Mouse (Mus musculus): Measurements from ENCODE around the gene Gm43552. TPM values are rescaled to one million over a fixed set of nuclear protein-coding genes. Genes with fewer than 3 reads are reported as not detected.
A peak's percentile ranks its signal among the peaks of the same experiment; 100 is the strongest.

The Gm43552 gene
- polyA plus RNA-seq, 2 experiments, result not detected

- DNase-seq (ENCODE audit: low read depth in 3 of 3, low spot score in 3 of 3), result peak in 1 of 3 experiments; percentile 17
- no peak for TF ChIP-seq CTCF (IDR thresholded peaks at IDR 0.05; ENCODE audit: low read depth)
- TF ChIP-seq EP300 (IDR thresholded peaks at IDR 0.05; ENCODE audit: low read depth), result no peak
- no peak for ATAC-seq (ENCODE audit: insufficient read depth)
Measured at GRCm38 (mm10) chr5:65435363-65435805, 57.2 kb downstream of the Gm43552 start.

GRCm38 (mm10) chr5:65434471-65435362 lies 57.9 kb downstream of the Gm43552 start:
- TF ChIP-seq EP300 (IDR thresholded peaks at IDR 0.05; ENCODE audit: low read depth), result no peak
- TF ChIP-seq CTCF (IDR thresholded peaks at IDR 0.05; ENCODE audit: low read depth), result no peak
- no peak for DNase-seq (ENCODE audit: low read depth in 3 of 3, low spot score in 3 of 3)
- Histone ChIP-seq H3K9me3 (ENCODE audit: control insufficient read depth, low read length) (no peaks in the 10 kb centered on the region), H3K4me1 (replicated peaks; ENCODE audit: control insufficient read depth in 2 of 2, insufficient read depth in 2 of 2, low read length in 1 of 2) (peaks cover 4 to 13% of the 10 kb centered on the region in 2 experiments), H3K27ac (no peak overlapping the region), H3K36me3 (replicated peaks; ENCODE audit: control insufficient read depth, insufficient read depth, low read depth) (no peaks in the 10 kb centered on the region), H3K9ac (replicated peaks) (peak overlapping the region; percentile 66), H3K4me3 (ENCODE audit: insufficient read depth in 1 of 2, low read depth in 2 of 2, low read length in 2 of 2) (peak overlapping the region; percentile 73 to 82), H3K27me3 (ENCODE audit: control insufficient read depth, insufficient read depth, low read length) (no peaks in the 10 kb centered on the region), H3K4me2 (ENCODE audit: low read depth) (peak overlapping the region; percentile 81)
- 22% methylated on average over 15 of the region's 15 CpGs for WGBS (ENCODE audit: insufficient replicate concordance)
- no peak for ATAC-seq (ENCODE audit: insufficient read depth)

More at GRCm38 (mm10) chr5:65435363-65435805, 57.2 kb downstream of the Gm43552 start:
- no peaks in the 10 kb centered on the region for H3K36me3 ChIP-seq (replicated peaks; ENCODE audit: control insufficient read depth, insufficient read depth, low read depth)
- peaks cover 4 to 13% of the 10 kb centered on the region in 2 experiments for H3K4me1 ChIP-seq (replicated peaks; ENCODE audit: control insufficient read depth in 2 of 2, insufficient read depth in 2 of 2, low read length in 1 of 2)
- peak overlapping the region; percentile 81 for H3K4me2 ChIP-seq (ENCODE audit: low read depth)
- peak overlapping the region; percentile 73 to 82 for H3K4me3 ChIP-seq (ENCODE audit: insufficient read depth in 1 of 2, low read depth in 2 of 2, low read length in 2 of 2)
- 1% methylated on average over 42 of the region's 47 CpGs for WGBS (ENCODE audit: insufficient replicate concordance)
- peak overlapping the region; percentile 66 for H3K9ac ChIP-seq (replicated peaks)
- no peaks in the 10 kb centered on the region for H3K9me3 ChIP-seq (ENCODE audit: control insufficient read depth, low read length)
- H3K27me3 ChIP-seq (ENCODE audit: control insufficient read depth, insufficient read depth, low read length), result no peaks in the 10 kb centered on the region
- H3K27ac ChIP-seq, result no peak overlapping the region

GRCm38 (mm10) chr5:65429441-65429840 lies 63.2 kb downstream of the Gm43552 start:
- 77% methylated on average over 5 of the region's 5 CpGs for WGBS (ENCODE audit: insufficient replicate concordance)
- Histone ChIP-seq H3K9ac (replicated peaks) (no peak overlapping the region), H3K4me3 (ENCODE audit: insufficient read depth in 1 of 2, low read depth in 2 of 2, low read length in 2 of 2) (no peak overlapping the region), H3K27ac (no peak overlapping the region), H3K27me3 (ENCODE audit: control insufficient read depth, insufficient read depth, low read length) (no peaks in the 10 kb centered on the region), H3K36me3 (replicated peaks; ENCODE audit: control insufficient read depth, insufficient read depth, low read depth) (peaks cover 2% of the 10 kb centered on the region), H3K4me2 (ENCODE audit: low read depth) (no peak overlapping the region), H3K9me3 (ENCODE audit: control insufficient read depth, low read length) (no peaks in the 10 kb centered on the region), H3K4me1 (replicated peaks; ENCODE audit: control insufficient read depth in 2 of 2, insufficient read depth in 2 of 2, low read length in 1 of 2) (0 out of 4 replicates have a peak, but pooled peaks cover 0 to 2% of the 10 kb centered on the region in 2 experiments)
- DNase-seq (ENCODE audit: low read depth in 3 of 3, low spot score in 3 of 3), result no peak
- ATAC-seq (ENCODE audit: insufficient read depth), result no peak
- TF ChIP-seq CTCF (IDR thresholded peaks at IDR 0.05; ENCODE audit: low read depth) (no peak), EP300 (IDR thresholded peaks at IDR 0.05; ENCODE audit: low read depth) (no peak)

- WGBS (ENCODE audit: insufficient replicate concordance), result 36% methylated on average over 4 of the region's 4 CpGs
- H3K4me2 ChIP-seq (ENCODE audit: low read depth), result no peak overlapping the region
- H3K27me3 ChIP-seq (ENCODE audit: control insufficient read depth, insufficient read depth, low read length), result no peaks in the 10 kb centered on the region
- H3K4me3 ChIP-seq (ENCODE audit: insufficient read depth in 1 of 2, low read depth in 2 of 2, low read length in 2 of 2), result no peak overlapping the region
- DNase-seq (ENCODE audit: low read depth in 3 of 3, low spot score in 3 of 3) (no peak), ATAC-seq (ENCODE audit: insufficient read depth) (no peak)
- H3K4me1 ChIP-seq (replicated peaks; ENCODE audit: control insufficient read depth in 2 of 2, insufficient read depth in 2 of 2, low read length in 1 of 2), result peaks cover 0 to 4% of the 10 kb centered on the region in 2 experiments; a peak in 1 of 4 replicates
- H3K9ac ChIP-seq (replicated peaks), result no peak overlapping the region
- H3K27ac ChIP-seq, result no peak overlapping the region
- H3K36me3 ChIP-seq (replicated peaks; ENCODE audit: control insufficient read depth, insufficient read depth, low read depth), result peaks cover 2% of the 10 kb centered on the region
- no peaks in the 10 kb centered on the region for H3K9me3 ChIP-seq (ENCODE audit: control insufficient read depth, low read length)
- TF ChIP-seq CTCF (IDR thresholded peaks at IDR 0.05; ENCODE audit: low read depth) (no peak), EP300 (IDR thresholded peaks at IDR 0.05; ENCODE audit: low read depth) (no peak)
Measured at GRCm38 (mm10) chr5:65428321-65428720, 64.3 kb downstream of the Gm43552 start.

- Histone ChIP-seq H3K36me3 (replicated peaks; ENCODE audit: control insufficient read depth, insufficient read depth, low read depth) (peaks cover 2% of the 10 kb centered on the region), H3K4me3 (ENCODE audit: insufficient read depth in 1 of 2, low read depth in 2 of 2, low read length in 2 of 2) (no peak overlapping the region), H3K27ac (no peak overlapping the region), H3K9me3 (ENCODE audit: control insufficient read depth, low read length) (no peaks in the 10 kb centered on the region), H3K9ac (replicated peaks) (no peak overlapping the region), H3K4me1 (replicated peaks; ENCODE audit: control insufficient read depth in 2 of 2, insufficient read depth in 2 of 2, low read length in 1 of 2) (peaks cover 5 to 11% of the 10 kb centered on the region in 2 experiments; a peak in 3 of 4 replicates), H3K27me3 (ENCODE audit: control insufficient read depth, insufficient read depth, low read length) (no peaks in the 10 kb centered on the region), H3K4me2 (ENCODE audit: low read depth) (no peak overlapping the region)
- WGBS (ENCODE audit: insufficient replicate concordance), result 69% methylated on average over 5 of the region's 5 CpGs
- DNase-seq (ENCODE audit: low read depth in 3 of 3, low spot score in 3 of 3), result no peak
- TF ChIP-seq EP300 (IDR thresholded peaks at IDR 0.05; ENCODE audit: low read depth), result no peak
- no peak for TF ChIP-seq CTCF (IDR thresholded peaks at IDR 0.05; ENCODE audit: low read depth)
- ATAC-seq (ENCODE audit: insufficient read depth), result no peak
Measured at GRCm38 (mm10) chr5:65425251-65425650, 67.4 kb downstream of the Gm43552 start.
